Mouse (Mus musculus) stomach, embryonic 14.5 days (tissue): ENCODE data around the gene Sfxn5. TPM values are rescaled to one million over a fixed set of nuclear protein-coding genes. Genes with fewer than 3 reads are reported as not detected.

Source experiments
- ATAC-seq: fragments of 200-750 bp; cut with Nextera tagmentation; 2 replicates; pipeline ENCODE4 v1.8.0; 2017; ENCODE audit warnings: low read depth, moderate TSS enrichment; ENCODE audit not compliant: insufficient number of reproducible peaks, insufficient read depth, low FRiP score
- H3K27ac ChIP-seq: fragments of 300-500 bp; sonication (generic); 2 replicates; pipeline ENCODE4 v1.5.1; 2014; ENCODE audit warnings: mild to moderate bottlenecking, low read length, moderate library complexity, mixed read lengths
- H3K27me3 ChIP-seq: fragments of 300-500 bp; sonication (generic); 2 replicates; pipeline ENCODE4 v1.6.1; 2014; ENCODE audit warnings: low read length, control low read depth, mixed read lengths; ENCODE audit not compliant: control insufficient read depth, insufficient read depth
- H3K36me3 ChIP-seq: fragments of 300-500 bp; sonication (generic); 2 replicates; pipeline ENCODE4 v1.6.1; 2014; ENCODE audit warnings: mild to moderate bottlenecking, control low read depth, low read length, moderate library complexity, mixed read lengths; ENCODE audit not compliant: control insufficient read depth, insufficient read depth
- H3K4me1 ChIP-seq: fragments of 300-500 bp; sonication (generic); 2 replicates; pipeline ENCODE4 v1.6.1; 2014; ENCODE audit warnings: low read length, control low read depth, mixed read lengths; ENCODE audit not compliant: control insufficient read depth, insufficient read depth
- H3K4me2 ChIP-seq: fragments of 300-500 bp; sonication (generic); replicated peaks from 2 replicates; pipeline ENCODE4 v1.6.1; 2014; ENCODE audit warnings: low read depth, low read length, control low read depth
- H3K4me3 ChIP-seq: fragments of 300-500 bp; sonication (generic); 2 replicates; pipeline ENCODE4 v1.5.1; 2014; ENCODE audit warnings: low read depth, low read length, control low read depth
- H3K9ac ChIP-seq: fragments of 300-500 bp; sonication (generic); replicated peaks from 2 replicates; pipeline ENCODE4 v1.6.1; 2014; ENCODE audit warnings: low read depth, mild to moderate bottlenecking, control low read depth, low read length, moderate library complexity, mixed read lengths
- H3K9me3 ChIP-seq: fragments of 300-500 bp; sonication (generic); 2 replicates; pipeline ENCODE4 v1.6.1; 2016; ENCODE audit warnings: low read depth, low read length, control low read depth; ENCODE audit not compliant: control insufficient read depth
- WGBS: fragments of 180-500 bp; shearing (Covaris S2); extraction: QIAGEN DNeasy Blood & Tissue Kit; methylation state at CpG from one replicate; pipeline ENCODE4 v1.1.7; 2014; 5-methylcytosine and 5-hydroxymethylcytosine counted together
- polyA plus RNA-seq: library from polyadenylated mRNA; unstranded; fragments of >200 nt; fragmentation: Nextera tagmentation; extraction: Ambion mirVana; gene quantifications from 2 replicates; pipeline ENCODE4 v1.2.1, GENCODE M21; 2014

Gene Sfxn5
- polyA plus RNA-seq, 1 experiment from 2014 or later = 13.0 TPM

- H3K27me3 ChIP-seq = no peaks in the 10 kb centered on the region
- WGBS = 85% methylated on average over 14 of the region's 14 CpGs
- no peaks in the 10 kb centered on the region for H3K36me3 ChIP-seq
- ATAC-seq = no peak
- H3K9ac ChIP-seq = no peak overlapping the region
- no peak overlapping the region for H3K27ac ChIP-seq
- H3K4me2 ChIP-seq = no peak overlapping the region
- H3K4me1 ChIP-seq = no peaks in the 10 kb centered on the region
- no peaks in the 10 kb centered on the region for H3K9me3 ChIP-seq
- no peak overlapping the region for H3K4me3 ChIP-seq
Observed at GRCm38 (mm10) chr6:85280871-85281270, 52.4 kb downstream of the Sfxn5 start.

GRCm38 (mm10) chr6:85276571-85276970, 56.7 kb downstream of the Sfxn5 start:
- 75% methylated on average over 8 of the region's 8 CpGs for WGBS
- Histone ChIP-seq H3K4me2 (no peak overlapping the region), H3K36me3 (no peaks in the 10 kb centered on the region), H3K9ac (no peak overlapping the region), H3K4me1 (no peaks in the 10 kb centered on the region), H3K9me3 (no peaks in the 10 kb centered on the region), H3K27me3 (no peaks in the 10 kb centered on the region), H3K4me3 (no peak overlapping the region), H3K27ac (no peak overlapping the region)
- no peak for ATAC-seq

GRCm38 (mm10) chr6:85272436-85272835, 60.8 kb downstream of the Sfxn5 start:
- H3K4me2 ChIP-seq = no peak overlapping the region
- no peaks in the 10 kb centered on the region for H3K4me1 ChIP-seq
- H3K4me3 ChIP-seq = no peak overlapping the region
- 65% methylated on average over 9 of the region's 9 CpGs for WGBS
- no peaks in the 10 kb centered on the region for H3K36me3 ChIP-seq
- no peak overlapping the region for H3K27ac ChIP-seq
- H3K9me3 ChIP-seq = no peaks in the 10 kb centered on the region
- H3K27me3 ChIP-seq = no peaks in the 10 kb centered on the region
- H3K9ac ChIP-seq = no peak overlapping the region
- ATAC-seq = no peak

- Histone ChIP-seq H3K4me3 (no peak overlapping the region), H3K9me3 (no peaks in the 10 kb centered on the region), H3K4me2 (no peak overlapping the region), H3K36me3 (no peaks in the 10 kb centered on the region), H3K9ac (no peak overlapping the region), H3K27me3 (no peaks in the 10 kb centered on the region), H3K27ac (no peak overlapping the region), H3K4me1 (peaks cover 7% of the 10 kb centered on the region; the same call in 1 of the 2 replicates)
- ATAC-seq = no peak
- WGBS = 63% methylated on average over 6 of the region's 6 CpGs
Observed at GRCm38 (mm10) chr6:85266060-85266459, 67.2 kb downstream of the Sfxn5 start.

GRCm38 (mm10) chr6:85264982-85265518, 68.2 kb downstream of the Sfxn5 start:
- Histone ChIP-seq H3K4me3 (no peak overlapping the region), H3K4me1 (peaks cover 7% of the 10 kb centered on the region; the same call in 1 of the 2 replicates), H3K9ac (no peak overlapping the region), H3K27ac (no peak overlapping the region), H3K9me3 (no peaks in the 10 kb centered on the region), H3K27me3 (no peaks in the 10 kb centered on the region), H3K4me2 (no peak overlapping the region), H3K36me3 (no peaks in the 10 kb centered on the region)
- 29% methylated on average over 15 of the region's 15 CpGs for WGBS
- no peak for ATAC-seq

- Histone ChIP-seq H3K4me1 (peaks cover 7% of the 10 kb centered on the region; the same call in 1 of the 2 replicates), H3K36me3 (no peaks in the 10 kb centered on the region), H3K4me2 (no peak overlapping the region), H3K27ac (no peak overlapping the region), H3K9me3 (no peaks in the 10 kb centered on the region), H3K27me3 (no peaks in the 10 kb centered on the region), H3K4me3 (no peak overlapping the region), H3K9ac (no peak overlapping the region)
- ATAC-seq = no peak
- WGBS = 83% methylated on average over 4 of the region's 4 CpGs
Observed at GRCm38 (mm10) chr6:85262865-85263515, 70.2 kb downstream of the Sfxn5 start.

GRCm38 (mm10) chr6:85259094-85259630, 74.1 kb downstream of the Sfxn5 start:
- H3K27ac ChIP-seq = no peak overlapping the region
- H3K9ac ChIP-seq = no peak overlapping the region
- no peaks in the 10 kb centered on the region for H3K36me3 ChIP-seq
- H3K9me3 ChIP-seq = no peaks in the 10 kb centered on the region
- no peaks in the 10 kb centered on the region for H3K27me3 ChIP-seq
- no peak overlapping the region for H3K4me3 ChIP-seq
- 87% methylated on average over 12 of the region's 12 CpGs for WGBS
- no peak overlapping the region for H3K4me2 ChIP-seq
- ATAC-seq = no peak
- H3K4me1 ChIP-seq = no peaks in the 10 kb centered on the region

- H3K4me2 ChIP-seq = no peak overlapping the region
- ATAC-seq = no peak
- WGBS = 68% methylated on average over 6 of the region's 6 CpGs
- H3K27ac ChIP-seq = no peak overlapping the region
- H3K36me3 ChIP-seq = no peaks in the 10 kb centered on the region
- H3K4me3 ChIP-seq = no peak overlapping the region
- no peaks in the 10 kb centered on the region for H3K27me3 ChIP-seq
- H3K4me1 ChIP-seq = no peaks in the 10 kb centered on the region
- H3K9ac ChIP-seq = no peak overlapping the region
- H3K9me3 ChIP-seq = no peaks in the 10 kb centered on the region
Observed at GRCm38 (mm10) chr6:85255578-85255977, 77.6 kb downstream of the Sfxn5 start.
